Comparison of ENCODE assay signal across 8 mouse cellular contexts in genomic region chr11:20794196-20794912, GRCm38 (mm10). TPM values are rescaled to one million over a fixed set of nuclear protein-coding genes. Genes with fewer than 3 reads are reported as not detected.
DNase-seq lines count a peak whose midpoint lies in the region; ATAC-seq and TF ChIP-seq lines count a peak whose summit lies in the region.

No protein-coding gene starts in this region.

- intact Hi-C loops in left cerebral cortex, postnatal 10 days (cut with DNase I): loop anchor here (1.0 to 10.0 kb wide), 3 partner anchors 119 to 660 kb away; no protein-coding TSS in a partner anchor

- H3K4me1 ChIP-seq in cortical plate, adult 2 months (ENCODE audit: control insufficient read depth, insufficient read depth, low read length): no peaks in the 10 kb centered on the region

- H3K4me3 ChIP-seq in cortical plate, adult 2 months (ENCODE audit: insufficient read depth, low read length): no peak overlapping the region

- TF ChIP-seq CTCF in cortical plate, adult 2 months (IDR thresholded peaks at IDR 0.05; ENCODE audit: extremely low read depth, insufficient read depth, low read length): peak; percentile 95

- TF ChIP-seq POLR2A in cortical plate, adult 2 months (IDR thresholded peaks at IDR 0.05; ENCODE audit: extremely low read depth, insufficient read depth, low read length): no peak

- peak; percentile 84 for DNase-seq in gastrocnemius, postnatal 10 days
- DNase-seq in left cerebral cortex, postnatal 10 days (ENCODE audit: extremely low spot score in 1 of 2, low spot score in 2 of 2): peak; percentile 83 to 84
- peak; percentile 76 for DNase-seq in right cerebral cortex, postnatal 25 days
- DNase-seq in urinary bladder, postnatal 36 days (ENCODE audit: low spot score in 2 of 2): peak; percentile 74 to 83

- no peak overlapping the region for H3K27ac ChIP-seq in cortical plate, adult 2 months (ENCODE audit: insufficient read depth, low read length)

- peak; percentile 83 for ATAC-seq in activated CD4-positive, CD25-positive, alpha-beta regulatory T cell, adult 4 months
- ATAC-seq in inflammation-experienced regulatory T-cells, adult 6 months: peak; percentile 90
- ATAC-seq in megakaryocyte-erythroid progenitor cell, adult 5-6 weeks (replicated peaks; ENCODE audit: low FRiP score, low TSS enrichment, poor library complexity, severe bottlenecking): peak; percentile 93

RNA-seq across cellular contexts. Expression of gene Lgalsl, which starts 36.5 kb away (rescaled TPM):
- 10 to 100 TPM; 11.9 to 18.5 TPM for polyA plus RNA-seq in activated CD4-positive, CD25-positive, alpha-beta regulatory T cell, adult 4 months (2017; shearing (Covaris generic))
- polyA plus RNA-seq in cortical plate, adult 2 months (2012; rRNA removed): 46.5 and 48.4 TPM in 2 replicates
- total RNA-seq in gastrocnemius, postnatal 10 days (2021): 10 to 100 TPM; 61.6 to 64.2 TPM
- 10 to 100 TPM; 15.8 to 23.3 (median 15.8) TPM for polyA plus RNA-seq in inflammation-experienced regulatory T-cells, adult 6 months (2017; shearing (Covaris generic))
- 100 to 1,000 TPM in 1 of 2 experiments, 10 to 100 TPM in 1; 99.8 to 102 TPM for total RNA-seq in left cerebral cortex, postnatal 10 days (2021)
- total RNA-seq in megakaryocyte-erythroid progenitor cell, adult 5-6 weeks (2014; fragmentation: Nextera tagmentation): 5.6 and 13.5 TPM in 2 replicates
- 1.4 and 3.9 TPM in 2 replicates for total RNA-seq in megakaryocyte-erythroid progenitor cell, adult 5-6 weeks (2017)

RNA-seq across cellular contexts. Expression of gene Aftph, which starts 53.0 kb away (rescaled TPM):
- polyA plus RNA-seq in activated CD4-positive, CD25-positive, alpha-beta regulatory T cell, adult 4 months (2017; shearing (Covaris generic)): 10 to 100 TPM; 47.7 to 49.7 TPM
- 82.7 and 98.6 TPM in 2 replicates for polyA plus RNA-seq in cortical plate, adult 2 months (2012; rRNA removed)
- 10 to 100 TPM; 17.9 to 19.6 TPM for total RNA-seq in gastrocnemius, postnatal 10 days (2021)
- polyA plus RNA-seq in inflammation-experienced regulatory T-cells, adult 6 months (2017; shearing (Covaris generic)): 10 to 100 TPM; 34.9 to 53.0 (median 49.6) TPM
- total RNA-seq in left cerebral cortex, postnatal 10 days (2021): 10 to 100 TPM; 56.1 to 59.0 TPM
- total RNA-seq in megakaryocyte-erythroid progenitor cell, adult 5-6 weeks (2014; fragmentation: Nextera tagmentation): 65.5 and 79.9 TPM in 2 replicates
- total RNA-seq in megakaryocyte-erythroid progenitor cell, adult 5-6 weeks (2017): 37.0 and 52.0 TPM in 2 replicates

Comparison
In these comparisons a context has a peak if more than half of its experiments do, and no peak if none do; other contexts are left out.
1. RNA of gene Lgalsl, which starts 36.5 kb away (total RNA-seq): 99.8 to 102 TPM in left cerebral cortex, postnatal 10 days and 61.6 to 64.2 TPM in gastrocnemius, postnatal 10 days; 1.4 to 13.5 TPM in megakaryocyte-erythroid progenitor cell, adult 5-6 weeks; every median in the first group is over 4 times any median in the second.
2. Peak in every context shown above with its lines, with median percentiles within 50 percentile points of each other: ATAC-seq and DNase-seq.